Mouse (Mus musculus) MEL (cell line): ENCODE results near the gene Eno2. TPM values are rescaled to one million over a fixed set of nuclear protein-coding genes. Genes with fewer than 3 reads are reported as not detected.

Source experiments
- DNase-seq: peaks from one replicate; pipeline ENCODE4 v3.0.0; 2011; ENCODE audit warnings: low read depth, low spot score
- H3K27ac ChIP-seq: 2 replicates; pipeline ENCODE4 v1.5.1; 2012; ENCODE audit warnings: low read depth, mild to moderate bottlenecking, control low read depth, low read length, moderate library complexity; ENCODE audit not compliant: control insufficient read depth
- H3K27me3 ChIP-seq, 2 experiments: fragments of 150-350 bp in 1 of 2; sonication (generic) in 1 of 2; 2 replicates each; pipeline ENCODE4 v1.6.1; 2012; ENCODE audit warnings: low read length in 2 of 2, mild to moderate bottlenecking in 2 of 2, improper control_type of control experiment in 1 of 2, moderate library complexity in 1 of 2; ENCODE audit not compliant: insufficient read depth in 2 of 2, control insufficient read depth in 1 of 2
- H3K36me3 ChIP-seq, 2 experiments: 2 replicates each; pipeline ENCODE4 v1.6.1; 2012 to 2014; ENCODE audit warnings: low read length in 2 of 2, improper control_type of control experiment in 1 of 2, inconsistent platforms in 1 of 2, mild to moderate bottlenecking in 1 of 2; ENCODE audit not compliant: insufficient read depth in 2 of 2, control insufficient read depth in 1 of 2
- H3K4me1 ChIP-seq, 2 experiments: fragments of 150-350 bp in 1 of 2; sonication (generic) in 1 of 2; 2 replicates each; pipeline ENCODE4 v1.6.1; 2012; ENCODE audit warnings: low read length in 2 of 2, improper control_type of control experiment in 1 of 2, mild to moderate bottlenecking in 1 of 2; ENCODE audit not compliant: insufficient read depth in 2 of 2, control insufficient read depth in 1 of 2
- H3K4me3 ChIP-seq, 2 experiments: fragments of 150-350 bp in 1 of 2; sonication (generic) in 1 of 2; 2 replicates each; pipeline ENCODE4 v1.5.1; 2012; ENCODE audit warnings: low read depth in 2 of 2, low read length in 2 of 2, mild to moderate bottlenecking in 2 of 2, moderate library complexity in 2 of 2, control low read depth in 1 of 2, improper control_type of control experiment in 1 of 2; ENCODE audit not compliant: control insufficient read depth in 1 of 2, insufficient read depth in 1 of 2
- H3K79me2 ChIP-seq: 2 replicates; pipeline ENCODE4 v1.6.1; 2012; ENCODE audit warnings: mild to moderate bottlenecking, low read length, moderate library complexity; ENCODE audit not compliant: control insufficient read depth, poor library complexity, insufficient read depth
- H3K9ac ChIP-seq: 2 replicates; pipeline ENCODE4 v1.6.1; 2012; ENCODE audit warnings: low read depth, mild to moderate bottlenecking, control low read depth, low read length, moderate library complexity; ENCODE audit not compliant: control insufficient read depth, poor library complexity, severe bottlenecking
- H3K9me3 ChIP-seq: fragments of 150-350 bp; sonication (generic); replicated peaks from 2 replicates; pipeline ENCODE4 v1.6.1; 2012; ENCODE audit warnings: mild to moderate bottlenecking, low read length, improper control_type of control experiment, moderate library complexity; ENCODE audit not compliant: insufficient read depth
- E2F4 ChIP-seq: IDR thresholded peaks from 2 replicates; pipeline ENCODE4 v1.6.1; 2011; ENCODE audit warnings: low read depth, low read length, improper control_type of control experiment, borderline replicate concordance
- ETS1 ChIP-seq: IDR thresholded peaks from 2 replicates; pipeline ENCODE4 v1.6.1; 2012; ENCODE audit warnings: low read depth, mild to moderate bottlenecking, inconsistent platforms, low read length, improper control_type of control experiment, moderate library complexity
- GATA1 ChIP-seq: IDR thresholded peaks from 2 replicates; pipeline ENCODE4 v1.6.1; 2011; ENCODE audit warnings: low read depth, low read length, improper control_type of control experiment
- HCFC1 ChIP-seq: IDR thresholded peaks from 2 replicates; pipeline ENCODE4 v1.6.1; 2012; ENCODE audit warnings: low read depth, mild to moderate bottlenecking, inconsistent platforms, low read length, improper control_type of control experiment, moderate library complexity
- MAFK ChIP-seq: IDR thresholded peaks from 2 replicates; pipeline ENCODE4 v1.6.1; 2011; ENCODE audit warnings: low read depth, mild to moderate bottlenecking, low read length, improper control_type of control experiment, borderline replicate concordance
- MAX ChIP-seq: IDR thresholded peaks from 2 replicates; pipeline ENCODE4 v1.6.1; 2011; ENCODE audit warnings: low read length, improper control_type of control experiment
- MYB ChIP-seq: IDR thresholded peaks from 2 replicates; pipeline ENCODE4 v1.6.1; 2011; ENCODE audit warnings: mild to moderate bottlenecking, low read depth, low read length, improper control_type of control experiment
- MYC ChIP-seq: IDR thresholded peaks from 2 replicates; pipeline ENCODE4 v1.6.1; 2011; ENCODE audit warnings: low read depth, mild to moderate bottlenecking, low read length, improper control_type of control experiment, moderate library complexity
- NELFE ChIP-seq: IDR thresholded peaks from 2 replicates; pipeline ENCODE4 v1.6.1; 2011; ENCODE audit warnings: low read depth, low read length, improper control_type of control experiment
- SIN3A ChIP-seq: IDR thresholded peaks from 2 replicates; pipeline ENCODE4 v1.6.1; 2012; ENCODE audit warnings: low read length, improper control_type of control experiment, inconsistent platforms
- SMC3 ChIP-seq: IDR thresholded peaks from 2 replicates; pipeline ENCODE4 v1.6.1; 2011; ENCODE audit warnings: low read depth, low read length, improper control_type of control experiment
- TBP ChIP-seq: IDR thresholded peaks from 2 replicates; pipeline ENCODE4 v1.8.0; 2011; ENCODE audit warnings: low read depth, low read length, improper control_type of control experiment
- UBTF ChIP-seq: IDR thresholded peaks from 2 replicates; pipeline ENCODE4 v1.6.1; 2012; ENCODE audit warnings: low read depth, mild to moderate bottlenecking, inconsistent platforms, low read length, improper control_type of control experiment, moderate library complexity, borderline replicate concordance; ENCODE audit not compliant: insufficient read depth
- USF1 ChIP-seq: IDR thresholded peaks from 2 replicates; pipeline ENCODE4 v1.6.1; 2014; ENCODE audit warnings: low read depth, mild to moderate bottlenecking, inconsistent platforms, low read length, improper control_type of control experiment, moderate library complexity
- ZC3H11A ChIP-seq: IDR thresholded peaks from 2 replicates; pipeline ENCODE4 v1.6.1; 2012; ENCODE audit warnings: low read depth, mild to moderate bottlenecking, inconsistent platforms, low read length, improper control_type of control experiment
- ZKSCAN1 ChIP-seq: IDR thresholded peaks from 2 replicates; pipeline ENCODE4 v1.6.1; 2012; ENCODE audit warnings: low read depth, mild to moderate bottlenecking, inconsistent platforms, low read length, improper control_type of control experiment, moderate library complexity
- ZMIZ1 ChIP-seq: IDR thresholded peaks from 2 replicates; pipeline ENCODE4 v1.6.1; 2012; ENCODE audit warnings: low read depth, mild to moderate bottlenecking, inconsistent platforms, low read length, improper control_type of control experiment, moderate library complexity
- polyA plus RNA-seq, 2 experiments: library from polyadenylated mRNA; stranded (reverse) in 1 of 2; unstranded in 1 of 2; fragments of >175 nt in 1 of 2; fragments of >200 nt in 1 of 2; gene quantifications; 2 replicates each; pipeline versions ENCODE4 v1.2.1 to v1.2.4; 2012; ENCODE audit warnings: low replicate concordance in 2 of 2, low read depth in 1 of 2; ENCODE audit not compliant: insufficient read length in 2 of 2, insufficient read depth in 1 of 2, missing spikeins in 1 of 2
- total RNA-seq: library from RNA; depleted of rRNA; stranded (reverse); fragments of 300-350 nt; gene quantifications from 2 replicates; pipeline ENCODE4 v1.2.3, GENCODE M21; 2012

Gene Eno2
- total and polyA plus RNA-seq, 3 experiments, result 3.2 to 12.5 TPM; not detected in 1

DNA sequence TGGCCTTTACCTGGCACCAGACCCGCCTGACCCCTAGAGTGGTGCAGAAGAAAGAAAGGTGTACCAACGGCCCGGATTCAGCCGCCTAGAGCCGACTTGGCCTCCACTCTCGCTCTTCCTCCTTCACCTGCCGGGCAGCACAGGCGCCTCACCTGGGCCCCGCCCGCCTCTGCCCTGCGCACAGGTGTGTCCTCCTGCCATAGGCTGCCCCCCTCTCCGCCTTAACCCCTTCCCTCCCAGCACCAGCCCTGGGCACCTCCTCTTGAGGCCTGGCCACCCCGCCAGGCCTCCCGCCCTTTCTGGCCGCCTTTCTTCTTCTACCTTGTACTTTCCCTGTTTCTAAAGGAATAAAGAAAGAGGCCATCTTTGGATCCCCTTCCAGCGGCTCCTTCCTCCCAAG, 50.8 kb downstream of the Eno2 start:
- Histone ChIP-seq H3K9me3 (no peaks in the 10 kb centered on the region), H3K9ac (no peak overlapping the region; the same call in 1 of the 2 replicates), H3K4me1 (peaks cover 3 to 23% of the 10 kb centered on the region in 2 experiments; a peak in 3 of 4 replicates), H3K79me2 (peaks cover 11% of the 10 kb centered on the region), H3K4me3 (no peak overlapping the region), H3K27ac (no peak overlapping the region; the same call in 1 of the 2 replicates), H3K36me3 (peaks cover 5 to 19% of the 10 kb centered on the region in 2 experiments), H3K27me3 (no peaks in the 10 kb centered on the region)
- no peak for DNase-seq
- TF ChIP-seq MAFK (no peak), ETS1 (no peak), HCFC1 (no peak), MAX (no peak), ZC3H11A (no peak), NELFE (no peak), GATA1 (no peak), MYB (no peak), UBTF (no peak), SMC3 (no peak), MYC (no peak), SIN3A (no peak), USF1 (no peak)

GRCm38 (mm10) chr6:124717968-124718367, 51.5 kb downstream of the Eno2 start:
- no peaks in the 10 kb centered on the region for H3K27me3 ChIP-seq
- peaks cover 18% of the 10 kb centered on the region for H3K79me2 ChIP-seq
- no peak overlapping the region for H3K4me3 ChIP-seq
- H3K9ac ChIP-seq, result no peak overlapping the region
- no peak for TF ChIP-seq MYB
- no peak for TF ChIP-seq TBP
- no peak for TF ChIP-seq MAX
- no peak for TF ChIP-seq ZMIZ1
- TF ChIP-seq ZKSCAN1, result no peak
- TF ChIP-seq SIN3A, result no peak
- TF ChIP-seq E2F4, result no peak
- no peak for DNase-seq
- H3K9me3 ChIP-seq, result no peaks in the 10 kb centered on the region
- H3K36me3 ChIP-seq, result peaks cover 9 to 23% of the 10 kb centered on the region in 2 experiments
- no peak overlapping the region for H3K27ac ChIP-seq
- H3K4me1 ChIP-seq, result peaks cover 3 to 26% of the 10 kb centered on the region in 2 experiments; a peak in 3 of 4 replicates
